Comparison of ENCODE assay signal across 19 mouse cellular contexts in genomic region chr6:8130149-8130548, GRCm38 (mm10).
"Had no signal": no experiment of that assay in that cellular context is flagged by ENCODE, and none has a peak within 500 bp of the region (broad histone marks: within the 10 kb centered on the region; RNA-seq: fewer than 3 reads in every experiment).

No protein-coding gene starts in this region.

- H3K4me3 ChIP-seq: midbrain, embryonic 10.5 days; midbrain, embryonic 13.5 days; myocyte; neural tube, embryonic 13.5 days; neural tube, embryonic 15.5 days had no signal

- H3K27ac ChIP-seq: midbrain, embryonic 10.5 days; midbrain, embryonic 13.5 days; neural tube, embryonic 13.5 days; neural tube, embryonic 15.5 days had no signal

- H3K36me3 ChIP-seq: midbrain, embryonic 10.5 days; midbrain, embryonic 13.5 days; neural tube, embryonic 13.5 days; neural tube, embryonic 15.5 days had no signal

- H3K27me3 ChIP-seq: midbrain, embryonic 13.5 days; neural tube, embryonic 13.5 days; neural tube, embryonic 15.5 days had no signal

- H3K4me2 ChIP-seq: lung, embryonic 14.5 days; midbrain, embryonic 13.5 days; neural tube, embryonic 13.5 days; neural tube, embryonic 15.5 days had no signal

- H3K9me3 ChIP-seq: midbrain, embryonic 10.5 days; midbrain, embryonic 13.5 days; neural tube, embryonic 13.5 days; neural tube, embryonic 15.5 days had no signal

- DNase-seq: lung, adult 18-20 months; lung, embryonic 14.5 days; lung, postnatal 14 days; lung, postnatal 4 days; retina, postnatal 1 day; right cerebral cortex, adult 18-20 months; right cerebral cortex, postnatal 25 days; right cerebral cortex, postnatal 4 days; spleen, adult 18-20 months; thymus, adult 18-20 months; thymus, postnatal 14 days; thymus, postnatal 36 days had no signal

- ATAC-seq: lung, postnatal 0 days; midbrain, embryonic 13.5 days; midbrain, embryonic 16.5 days had no signal

- H3K9ac ChIP-seq: lung, embryonic 14.5 days; midbrain, embryonic 13.5 days; neural tube, embryonic 13.5 days; neural tube, embryonic 15.5 days had no signal

- H3K4me1 ChIP-seq: midbrain, embryonic 13.5 days; neural tube, embryonic 13.5 days; neural tube, embryonic 15.5 days had no signal
